Mouse (Mus musculus) T-helper 17 cell (primary cell): ENCODE measurements around the gene Ap2s1.

ENCODE experiments used
- in situ Hi-C, 2 experiments: fragments of 300-600 bp; cut with MboI, MseI; formaldehyde crosslinking; loops; 1 replicate in 1 of 2; 2 replicates in 1 of 2; pipeline ENCODE4 v1.15.1; 2025; ENCODE audit warnings: high pct_unique_total_duplicates in 2 of 2

Ap2s1 gene

GRCm38 (mm10) chr7:16792316-16792715, 54.1 kb downstream of the Ap2s1 start:
- in situ Hi-C loops, result no loop called here

- in situ Hi-C loops, result no loop called here
These were observed 55.0 kb downstream of the Ap2s1 start for GRCm38 (mm10) chr7:16793010-16793725.

GRCm38 (mm10) chr7:16794886-16795285, 56.7 kb downstream of the Ap2s1 start:
- in situ Hi-C loops, result no loop called here
